25 mouse cellular contexts compared by ENCODE assay signal in genomic region chr19:26658324-26658723, GRCm38 (mm10).
"Had no signal": no experiment of that assay in that cellular context is flagged by ENCODE, and none has a peak within 500 bp of the region (broad histone marks: within the 10 kb centered on the region; RNA-seq: fewer than 3 reads in every experiment).

No protein-coding gene starts in this region.

- H3K9ac ChIP-seq: heart, embryonic 13.5 days; heart, embryonic 15.5 days; hindbrain, embryonic 13.5 days; hindbrain, embryonic 15.5 days; kidney, embryonic 15.5 days; limb, embryonic 12.5 days; liver, embryonic 14.5 days had no signal

- H3K4me1 ChIP-seq: heart, embryonic 13.5 days; heart, embryonic 15.5 days; hindbrain, embryonic 13.5 days; hindbrain, embryonic 15.5 days; kidney, embryonic 15.5 days; limb, embryonic 10.5 days had no signal

- H3K4me3 ChIP-seq: gastrocnemius, adult 2 months; heart, adult 2 months; heart, embryonic 13.5 days; heart, embryonic 15.5 days; hindbrain, embryonic 13.5 days; hindbrain, embryonic 15.5 days; kidney, embryonic 15.5 days; limb, embryonic 10.5 days; limb, embryonic 12.5 days had no signal

- H3K27me3 ChIP-seq: heart, embryonic 13.5 days; heart, embryonic 15.5 days; hindbrain, embryonic 15.5 days; kidney, embryonic 15.5 days; limb, embryonic 12.5 days had no signal

- H3K36me3 ChIP-seq: limb, embryonic 10.5 days had no signal

- H3K4me2 ChIP-seq: heart, embryonic 13.5 days; heart, embryonic 15.5 days; hindbrain, embryonic 13.5 days; hindbrain, embryonic 15.5 days; kidney, embryonic 15.5 days; limb, embryonic 12.5 days had no signal

- H3K27ac ChIP-seq: gastrocnemius, adult 2 months; heart, adult 2 months; heart, embryonic 13.5 days; heart, embryonic 15.5 days; hindbrain, embryonic 13.5 days; hindbrain, embryonic 15.5 days; hindbrain, postnatal 0 days; kidney, embryonic 15.5 days; kidney, postnatal 0 days; limb, embryonic 10.5 days; limb, embryonic 12.5 days; liver, embryonic 14.5 days had no signal

- H3K9me3 ChIP-seq: heart, embryonic 13.5 days; heart, embryonic 15.5 days; hindbrain, embryonic 13.5 days; hindbrain, embryonic 15.5 days; kidney, embryonic 15.5 days; limb, embryonic 10.5 days; limb, embryonic 12.5 days had no signal

- ATAC-seq: hindbrain, postnatal 0 days; intestine, embryonic 16.5 days had no signal

- DNase-seq: gastrocnemius, adult 2 months; gastrocnemius, postnatal 10 days; gastrocnemius, postnatal 25 days; heart, adult 2 months; heart, postnatal 14 days; heart, postnatal 36 days; kidney, adult 11 months; kidney, adult 2 months; kidney, adult 9 months; kidney, postnatal 14 days; kidney, postnatal 36 days; layer of hippocampus, adult 9-11 months; layer of hippocampus, postnatal 36 days; liver had no signal
